21 mouse cellular contexts compared by ENCODE assay signal in the genomic region with DNA sequence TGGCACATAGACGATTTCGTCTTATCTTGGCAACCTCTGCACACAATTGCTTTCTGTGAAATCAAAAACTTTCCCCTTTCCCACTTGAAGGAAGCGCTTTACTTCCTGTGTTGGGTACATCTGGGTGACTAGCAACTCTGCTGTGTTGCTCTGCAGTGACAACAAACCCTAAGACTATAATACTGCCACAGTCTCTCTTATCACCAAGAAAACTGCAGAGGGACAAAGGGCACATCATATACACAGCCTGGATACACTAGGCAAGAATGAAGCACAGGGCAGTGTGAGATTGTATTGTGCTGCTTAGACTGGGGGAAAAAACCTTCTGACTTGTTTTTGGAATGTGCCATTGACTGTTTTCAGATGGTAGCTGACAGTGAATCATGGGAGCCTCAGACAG. TPM values are rescaled to one million over a fixed set of nuclear protein-coding genes. Genes with fewer than 3 reads are reported as not detected.
DNase-seq lines count a peak whose midpoint lies in the region; ATAC-seq and TF ChIP-seq lines count a peak whose summit lies in the region.
"Had no signal": no experiment of that assay in that cellular context is flagged by ENCODE, and none has a peak within 500 bp of the region (broad histone marks: within the 10 kb centered on the region; RNA-seq: fewer than 3 reads in every experiment).

No protein-coding gene starts in this region.

- H3K36me3 ChIP-seq in heart, postnatal 0 days (replicated peaks; ENCODE audit: control insufficient read depth, insufficient read depth, low read length): no peaks in the 10 kb centered on the region
- no peaks in the 10 kb centered on the region for H3K36me3 ChIP-seq in intestine, embryonic 16.5 days (ENCODE audit: control insufficient read depth, insufficient read depth, low read length)
- H3K36me3 ChIP-seq in kidney, embryonic 15.5 days: no peaks in the 10 kb centered on the region
- H3K36me3 ChIP-seq: heart, embryonic 15.5 days had no signal

- peaks cover 12% of the 10 kb centered on the region; the same call in 1 of the 2 replicates for H3K4me1 ChIP-seq in heart, postnatal 0 days (ENCODE audit: control insufficient read depth, insufficient read depth)
- peaks cover 3% of the 10 kb centered on the region; the same call in 1 of the 2 replicates for H3K4me1 ChIP-seq in intestine, embryonic 16.5 days (ENCODE audit: control insufficient read depth, insufficient read depth, low read length)
- H3K4me1 ChIP-seq in kidney, embryonic 15.5 days: peaks cover 8% of the 10 kb centered on the region

- no peak for TF ChIP-seq EP300 in heart, postnatal 0 days (IDR thresholded peaks at IDR 0.05; ENCODE audit: low read depth)

- H3K27ac ChIP-seq in heart, postnatal 0 days (ENCODE audit: low read depth): 0 out of 2 replicates have a peak overlapping the region, but pooled peaks have one; percentile 3
- H3K27ac ChIP-seq in intestine, embryonic 16.5 days (ENCODE audit: low read length): peak overlapping the region; percentile 52
- H3K27ac ChIP-seq in kidney, embryonic 15.5 days: no peak overlapping the region
- H3K27ac ChIP-seq: embryonic facial prominence, embryonic 10.5 days; forebrain, embryonic 13.5 days; heart, embryonic 15.5 days; hindbrain, embryonic 10.5 days; hindbrain, embryonic 14.5 days had no signal

- H3K4me2 ChIP-seq in heart, postnatal 0 days (ENCODE audit: low read depth, low read length): no peak overlapping the region
- no peak overlapping the region for H3K4me2 ChIP-seq in intestine, embryonic 16.5 days (ENCODE audit: low read depth, low read length)
- H3K4me2 ChIP-seq in kidney, embryonic 15.5 days: no peak overlapping the region
- H3K4me2 ChIP-seq: forebrain, embryonic 13.5 days; heart, embryonic 15.5 days; hindbrain, embryonic 14.5 days had no signal

- no peaks in the 10 kb centered on the region for H3K9me3 ChIP-seq in heart, postnatal 0 days (replicated peaks; ENCODE audit: control insufficient read depth, low read length)
- H3K9me3 ChIP-seq in intestine, embryonic 16.5 days (ENCODE audit: control insufficient read depth, low read length): no peaks in the 10 kb centered on the region
- H3K9me3 ChIP-seq in kidney, embryonic 15.5 days (replicated peaks): no peaks in the 10 kb centered on the region
- H3K9me3 ChIP-seq: embryonic facial prominence, embryonic 10.5 days; forebrain, embryonic 13.5 days; heart, embryonic 15.5 days; hindbrain, embryonic 10.5 days had no signal

- no peaks in the 10 kb centered on the region for H3K27me3 ChIP-seq in heart, postnatal 0 days (ENCODE audit: control insufficient read depth, insufficient read depth, low read length)
- H3K27me3 ChIP-seq in intestine, embryonic 16.5 days (replicated peaks; ENCODE audit: control insufficient read depth, insufficient read depth, low read length): no peaks in the 10 kb centered on the region
- H3K27me3 ChIP-seq in kidney, embryonic 15.5 days: no peaks in the 10 kb centered on the region; the same call in 1 of the 2 replicates
- H3K27me3 ChIP-seq: CH12.LX; forebrain, embryonic 13.5 days; heart, embryonic 15.5 days had no signal

- 42% methylated on average over 3 of the region's 3 CpGs for WGBS in heart, postnatal 0 days
- 50% methylated on average over 3 of the region's 3 CpGs for WGBS in intestine, embryonic 16.5 days
- 85% methylated on average over 3 of the region's 3 CpGs for WGBS in kidney, embryonic 15.5 days

- ATAC-seq in heart, postnatal 0 days (ENCODE audit: insufficient read depth, low read depth): no peak
- peak; percentile 78 for ATAC-seq in intestine, embryonic 16.5 days
- ATAC-seq in kidney, embryonic 15.5 days (replicated peaks; ENCODE audit: low FRiP score): no peak
- ATAC-seq: forebrain, embryonic 13.5 days; forebrain, postnatal 0 days had no signal

- DNase-seq in heart, postnatal 0 days (ENCODE audit: low spot score): no peak
- DNase-seq in heart, adult 11 months: no peak
- DNase-seq in thymus, postnatal 14 days: peak; percentile 9
- no peak for DNase-seq in thymus, postnatal 0 days (ENCODE audit: low spot score)
- no peak for DNase-seq in left cerebral cortex, adult 8-10 months (ENCODE audit: low spot score in 2 of 2)
- DNase-seq in cerebellum, postnatal 4 days (ENCODE audit: low spot score in 2 of 2): no peak
- DNase-seq: adrenal gland, postnatal 14 days; cerebellum, adult 18-20 months; cerebellum, adult 9-11 months; cerebellum, postnatal 36 days; forebrain, postnatal 0 days; gastrocnemius, postnatal 14 days had no signal

- no peak overlapping the region for H3K9ac ChIP-seq in heart, postnatal 0 days (replicated peaks; ENCODE audit: low read depth, low read length)
- H3K9ac ChIP-seq in intestine, embryonic 16.5 days (ENCODE audit: low read depth, low read length): no peak overlapping the region
- H3K9ac ChIP-seq in kidney, embryonic 15.5 days: no peak overlapping the region
- H3K9ac ChIP-seq: forebrain, embryonic 13.5 days; forebrain, postnatal 0 days; heart, embryonic 15.5 days; hindbrain, embryonic 14.5 days had no signal

- H3K4me3 ChIP-seq in heart, postnatal 0 days (ENCODE audit: low read depth, low read length): no peak overlapping the region
- no peak overlapping the region for H3K4me3 ChIP-seq in intestine, embryonic 16.5 days (ENCODE audit: low read length)
- H3K4me3 ChIP-seq in kidney, embryonic 15.5 days (replicated peaks): no peak overlapping the region
- H3K4me3 ChIP-seq: embryonic facial prominence, embryonic 10.5 days; forebrain, embryonic 13.5 days; heart, embryonic 15.5 days; hindbrain, embryonic 10.5 days had no signal

- TF ChIP-seq CTCF in heart, postnatal 0 days (IDR thresholded peaks at IDR 0.05; ENCODE audit: low read depth): no peak

RNA-seq across cellular contexts. Expression of a gene that starts 4.1 kb away (rescaled TPM):
- 0.70 and 3.9 TPM in 2 replicates for total RNA-seq in heart, postnatal 0 days (2014; rRNA removed; ENCODE audit: low replicate concordance)
- 0.42 and 0.96 TPM in 2 replicates for polyA plus RNA-seq in heart, postnatal 0 days (2015; fragmentation: Nextera tagmentation; extraction: Ambion mirVana)
- polyA plus RNA-seq in thymus, postnatal 0 days (2015; fragmentation: Nextera tagmentation; extraction: Ambion mirVana): 1.3 and 1.9 TPM in 2 replicates
- 6.1 and 7.7 TPM in 2 replicates for polyA plus RNA-seq in intestine, embryonic 16.5 days (2015; fragmentation: Nextera tagmentation; extraction: Ambion mirVana)
- polyA plus RNA-seq in kidney, embryonic 15.5 days (2015; fragmentation: Nextera tagmentation; extraction: Ambion mirVana): 1.8 and 2.2 TPM in 2 replicates
- 10 to 100 TPM; 11.7 to 16.7 (median 14.3) TPM for total RNA-seq in left cerebral cortex, adult 8-10 months (2022)
- total RNA-seq: CH12.LX; granulocyte monocyte progenitor cell, adult 5-6 weeks had no signal
